In the genomic region with DNA sequence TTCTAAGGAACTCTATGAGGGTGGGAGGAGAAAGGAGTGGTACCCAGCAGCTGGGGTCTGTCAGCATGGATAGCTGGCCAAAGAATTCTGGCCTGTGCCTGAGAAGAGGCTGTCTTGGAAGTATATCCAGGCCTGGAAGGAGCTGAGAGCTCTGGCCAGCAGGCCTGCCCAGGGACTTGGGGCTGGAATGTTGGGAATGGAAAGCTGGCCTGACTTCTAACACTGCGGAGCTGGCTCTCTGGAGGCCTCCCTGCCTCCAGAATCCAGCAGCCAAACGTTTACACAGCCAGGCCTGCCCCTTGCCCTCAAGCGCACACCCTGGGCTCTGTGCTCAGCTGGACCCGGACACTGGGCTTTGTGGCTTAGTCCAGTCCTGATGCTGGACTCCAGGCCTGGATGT, we compare ENCODE assay signal across 10 mouse cellular contexts. TPM values are rescaled to one million over a fixed set of nuclear protein-coding genes. Genes with fewer than 3 reads are reported as not detected.
DNase-seq lines count a peak whose midpoint lies in the region; ATAC-seq lines count a peak whose summit lies in the region.
"Had no signal": no experiment of that assay in that cellular context is flagged by ENCODE, and none has a peak within 500 bp of the region (broad histone marks: within the 10 kb centered on the region; RNA-seq: fewer than 3 reads in every experiment).

No protein-coding gene starts in this region.

- H3K4me1 ChIP-seq in intestine, embryonic 14.5 days (replicated peaks; ENCODE audit: control insufficient read depth, insufficient read depth, low read length) = peaks cover 12% of the 10 kb centered on the region
- H3K4me1 ChIP-seq in lung, embryonic 15.5 days = peaks cover 28% of the 10 kb centered on the region

- WGBS in intestine, embryonic 14.5 days = 33% methylated on average over 4 of the region's 4 CpGs
- 25% methylated on average over 4 of the region's 4 CpGs for WGBS in lung, embryonic 15.5 days

- H3K27ac ChIP-seq in intestine, embryonic 14.5 days (ENCODE audit: low read depth) = peak overlapping the region; percentile 47
- H3K27ac ChIP-seq in lung, embryonic 15.5 days = peak overlapping the region; percentile 84

- no peak overlapping the region for H3K9ac ChIP-seq in intestine, embryonic 14.5 days (ENCODE audit: low read length)
- no peak overlapping the region for H3K9ac ChIP-seq in lung, embryonic 15.5 days

- DNase-seq in adrenal gland, postnatal 10 days = peak; percentile 72
- DNase-seq in adrenal gland, postnatal 4 days (ENCODE audit: low spot score in 2 of 2) = no peak
- DNase-seq in gastrocnemius, postnatal 10 days = peak; percentile 63
- no peak for DNase-seq in intestine, embryonic 14.5 days (ENCODE audit: low spot score)
- no peak for DNase-seq in thymus, postnatal 4 days
- no peak for DNase-seq in frontal cortex, adult 2 months (ENCODE audit: extremely low spot score in 1 of 2, low spot score in 1 of 2)
- no peak for DNase-seq in cerebellum, postnatal 14 days

- no peaks in the 10 kb centered on the region for H3K9me3 ChIP-seq in intestine, embryonic 14.5 days (ENCODE audit: control insufficient read depth, low read length)
- H3K9me3 ChIP-seq in lung, embryonic 15.5 days = no peaks in the 10 kb centered on the region
- H3K9me3 ChIP-seq: megakaryocyte, embryonic 14.5 days had no signal

- no peak overlapping the region for H3K4me2 ChIP-seq in intestine, embryonic 14.5 days (ENCODE audit: low read length)
- no peak overlapping the region for H3K4me2 ChIP-seq in lung, embryonic 15.5 days

- H3K4me3 ChIP-seq in intestine, embryonic 14.5 days (ENCODE audit: low read depth, low read length) = no peak overlapping the region
- H3K4me3 ChIP-seq in lung, embryonic 15.5 days = no peak overlapping the region
- H3K4me3 ChIP-seq: megakaryocyte, embryonic 14.5 days had no signal

- peak; percentile 74; the same call in 1 of the 2 replicates for ATAC-seq in intestine, embryonic 14.5 days (replicated peaks; ENCODE audit: low FRiP score, low TSS enrichment, low read depth)
- peak; percentile 91 for ATAC-seq in lung, embryonic 15.5 days (ENCODE audit: borderline replicate concordance, extremely low read depth, low FRiP score, low TSS enrichment)
- ATAC-seq: forebrain, embryonic 16.5 days had no signal

- no peaks in the 10 kb centered on the region for H3K27me3 ChIP-seq in intestine, embryonic 14.5 days (replicated peaks; ENCODE audit: control insufficient read depth, insufficient read depth, low read length)
- no peaks in the 10 kb centered on the region for H3K27me3 ChIP-seq in lung, embryonic 15.5 days

- H3K36me3 ChIP-seq in intestine, embryonic 14.5 days (ENCODE audit: control insufficient read depth, insufficient read depth, low read length) = no peaks in the 10 kb centered on the region
- H3K36me3 ChIP-seq in lung, embryonic 15.5 days = no peaks in the 10 kb centered on the region

RNA-seq across cellular contexts. Expression of a gene that starts 34.5 kb away (rescaled TPM):
- 10 to 100 TPM; 35.3 to 40.0 TPM for total RNA-seq in adrenal gland, postnatal 10 days (2021)
- 10 to 100 TPM; 47.8 to 54.3 TPM for total RNA-seq in adrenal gland, postnatal 4 days (2021)
- total RNA-seq in gastrocnemius, postnatal 10 days (2021) = 1 to 10 TPM; 6.5 to 8.2 TPM
- polyA plus RNA-seq in intestine, embryonic 14.5 days (2014; fragmentation: Nextera tagmentation; extraction: Ambion mirVana) = 33.6 and 35.8 TPM in 2 replicates
- 56.4 TPM in 2 replicates for polyA plus RNA-seq in lung, embryonic 15.5 days (2015; fragmentation: Nextera tagmentation; extraction: Ambion mirVana)
- polyA plus RNA-seq in frontal cortex, adult 2 months (2012; rRNA removed) = 23.1 and 26.6 TPM in 2 replicates

Comparison
In these comparisons a context has a peak if more than half of its experiments do, and no peak if none do; other contexts are left out.
1. DNase-seq: peak in adrenal gland, postnatal 10 days (single experiment) and gastrocnemius, postnatal 10 days (single experiment); none in adrenal gland, postnatal 4 days (0 of 2), intestine, embryonic 14.5 days (single experiment), thymus, postnatal 4 days (single experiment), frontal cortex, adult 2 months (0 of 2) and cerebellum, postnatal 14 days (0 of 2).